Mouse (Mus musculus): ENCODE results near the gene Slc12a5.

DNA sequence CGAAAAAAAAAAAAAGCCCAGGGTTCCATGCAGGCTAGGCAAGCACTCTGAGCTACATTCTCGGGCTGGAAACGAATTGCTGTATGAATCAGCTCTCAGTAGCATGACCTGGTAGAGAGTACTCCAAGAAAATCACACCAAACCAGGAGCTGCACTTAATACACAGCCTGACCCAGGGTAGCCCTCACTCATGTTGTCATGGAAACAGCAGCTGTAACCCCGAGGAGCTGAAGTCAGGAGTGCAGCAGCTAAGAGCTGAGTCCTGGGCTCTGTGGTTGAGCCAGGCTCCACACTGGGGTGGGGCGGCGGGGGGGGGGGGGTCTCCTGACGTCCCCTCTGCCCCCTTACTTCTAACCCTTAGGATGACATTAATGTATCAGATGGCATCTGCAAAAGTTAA, 38.6 kb upstream of the Slc12a5 start:
- TF ChIP-seq BHLHE40 (IDR thresholded peaks at IDR 0.05; ENCODE audit: borderline replicate concordance, low read depth, low read length), result no peak
- no peak for TF ChIP-seq CTCF (IDR thresholded peaks at IDR 0.05 in 2 of 3, conservative IDR thresholded peaks at IDR 0.05 in 1 of 3; ENCODE audit: control insufficient read depth in 1 of 3, insufficient read depth in 1 of 3, low read depth in 2 of 3, low read length in 3 of 3, poor library complexity in 1 of 3, severe bottlenecking in 1 of 3)
- no peak for TF ChIP-seq GABPA (IDR thresholded peaks at IDR 0.05; ENCODE audit: low read depth, low read length)
- TF ChIP-seq EP300 (IDR thresholded peaks at IDR 0.05; ENCODE audit: low read depth in 1 of 2, low read length in 2 of 2), result no peak
- no peak for TF ChIP-seq POLR2A (IDR thresholded peaks at IDR 0.05; ENCODE audit: control insufficient read depth in 1 of 2, insufficient read depth in 1 of 2, low read depth in 1 of 2, low read length in 2 of 2, poor library complexity in 1 of 2)
- no peak for TF ChIP-seq GATA1 (IDR thresholded peaks at IDR 0.05; ENCODE audit: low read depth, low read length)
- TF ChIP-seq MAFK (IDR thresholded peaks at IDR 0.05; ENCODE audit: borderline replicate concordance, low read depth, low read length), result no peak
- TF ChIP-seq ZNF384 (IDR thresholded peaks at IDR 0.05; ENCODE audit: low read depth, low read length), result no peak
- TF ChIP-seq ZMIZ1 (IDR thresholded peaks at IDR 0.05; ENCODE audit: low read depth, low read length), result no peak
- TF ChIP-seq SMC3 (IDR thresholded peaks at IDR 0.05; ENCODE audit: low read depth, low read length), result no peak
- no peak for TF ChIP-seq KAT2A (conservative IDR thresholded peaks at IDR 0.05; ENCODE audit: low read depth, low read length)
- TF ChIP-seq POLR2AphosphoS2 (IDR thresholded peaks at IDR 0.05; ENCODE audit: low read length), result no peak
- no peak for TF ChIP-seq MAX (IDR thresholded peaks at IDR 0.05; ENCODE audit: low read length)

Measured in MEL (cell line).